Mouse (Mus musculus): ENCODE data around the gene Pou2f2. TPM values are rescaled to one million over a fixed set of nuclear protein-coding genes. Genes with fewer than 3 reads are reported as not detected.

Pou2f2 gene
- total RNA-seq (2022) = 10 to 100 TPM; 10.5 to 13.2 (median 11.9) TPM

DNA sequence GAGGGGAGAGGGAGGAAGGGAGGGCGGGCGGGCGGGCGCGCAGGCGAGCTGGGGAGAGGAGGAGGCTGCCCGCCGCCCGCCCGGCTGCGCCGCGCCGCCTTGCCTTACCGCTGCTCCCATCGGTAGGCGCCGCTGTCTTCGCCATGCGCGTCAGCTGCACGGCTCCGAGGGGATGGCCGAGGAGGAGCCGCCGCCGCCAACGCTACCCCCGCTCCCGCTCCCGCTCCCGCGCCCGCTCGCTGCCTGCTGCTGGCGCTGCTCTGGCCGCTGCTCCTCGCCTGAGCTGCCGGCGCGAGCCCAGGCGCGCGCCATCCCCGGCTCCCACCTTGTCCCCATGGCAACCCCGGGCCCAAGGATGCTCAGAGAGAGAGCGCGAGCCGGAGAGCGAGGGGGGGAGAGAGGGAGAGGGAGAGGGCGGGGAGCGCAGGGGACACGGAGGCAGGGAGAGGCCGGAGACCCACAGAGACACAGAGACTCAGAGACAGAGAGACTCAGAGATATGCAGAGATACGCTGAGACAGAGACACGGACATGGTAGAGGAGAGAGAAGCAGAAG is at the start of gene Pou2f2:
Pou2f2 (minus strand) TSS at position 121 of the 556 bp plus-strand sequence.
- peak; percentile 70 to 86 for DNase-seq (ENCODE audit: low spot score in 2 of 2)

DNA sequence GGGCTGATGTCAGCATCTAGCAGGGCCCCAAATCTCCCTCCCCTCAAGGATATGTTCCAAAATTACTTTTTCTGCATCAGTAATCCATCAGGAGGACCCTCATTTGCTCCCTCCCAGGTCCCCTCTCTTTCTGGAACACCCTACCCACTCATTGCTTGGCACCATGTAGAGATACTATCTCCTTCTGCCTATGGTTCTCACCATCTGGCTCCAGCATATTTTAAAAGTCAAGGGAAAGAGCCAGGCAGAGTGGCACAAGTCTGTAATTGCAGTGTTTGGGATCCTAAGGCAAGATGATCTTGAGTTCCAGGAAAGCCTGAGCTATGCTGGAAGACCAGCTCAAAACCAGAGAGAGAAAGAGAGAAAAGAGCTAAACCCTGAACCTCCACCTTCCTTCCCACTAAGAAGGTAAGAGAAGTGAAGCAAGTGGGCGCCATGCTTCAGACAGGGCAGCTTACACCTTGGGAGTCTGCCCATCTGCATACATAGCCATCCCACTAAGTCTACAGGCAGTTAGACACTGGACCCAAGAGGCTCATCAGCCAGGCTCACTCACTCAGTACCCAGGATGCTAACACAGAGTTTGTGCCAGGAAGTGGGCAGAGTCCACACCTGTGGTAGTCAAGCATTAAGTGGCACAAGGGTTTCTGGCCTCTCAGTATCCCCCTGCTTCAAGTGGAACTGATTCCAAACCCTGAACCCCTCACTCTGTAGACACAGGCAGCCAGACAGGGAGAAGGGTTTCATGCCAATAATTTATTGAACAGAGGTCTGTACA is 48.2 kb upstream of the Pou2f2 start:
- no peak for DNase-seq (ENCODE audit: low spot score in 2 of 2)

DNA sequence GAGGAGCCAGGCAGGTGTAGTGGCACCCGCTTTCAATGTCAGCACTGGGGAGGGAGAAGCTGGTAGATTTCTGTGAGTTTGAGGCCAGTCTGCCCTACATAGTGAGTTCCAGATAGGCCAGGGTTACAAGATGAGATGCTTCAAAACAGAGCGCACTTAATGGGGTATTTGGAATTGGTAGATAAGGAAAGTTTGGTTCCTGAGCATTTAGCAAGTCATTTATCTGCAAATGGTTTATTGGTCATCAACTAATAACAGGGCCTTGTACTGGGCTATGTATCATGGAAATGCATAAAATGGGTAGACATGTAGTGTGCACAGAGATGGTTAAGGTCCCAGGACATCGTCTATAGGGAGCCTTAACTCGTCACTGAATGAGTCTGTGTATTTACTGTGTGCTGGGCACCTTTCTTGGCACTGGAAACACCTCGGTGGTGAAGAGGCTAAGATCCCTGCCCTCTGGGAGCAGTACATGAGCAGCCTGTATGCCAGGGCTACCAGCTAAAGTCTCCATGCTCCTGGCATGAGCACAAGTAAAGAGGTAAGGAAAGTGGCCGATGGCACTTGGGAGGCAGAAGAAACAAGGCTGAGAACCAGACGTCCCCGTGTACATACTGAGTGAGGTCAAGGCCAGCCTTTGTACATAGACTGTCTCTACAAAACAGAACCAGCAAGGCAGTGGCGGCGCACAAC is 42.9 kb upstream of the Pou2f2 start:
- DNase-seq (ENCODE audit: low spot score in 2 of 2) = no peak

DNA sequence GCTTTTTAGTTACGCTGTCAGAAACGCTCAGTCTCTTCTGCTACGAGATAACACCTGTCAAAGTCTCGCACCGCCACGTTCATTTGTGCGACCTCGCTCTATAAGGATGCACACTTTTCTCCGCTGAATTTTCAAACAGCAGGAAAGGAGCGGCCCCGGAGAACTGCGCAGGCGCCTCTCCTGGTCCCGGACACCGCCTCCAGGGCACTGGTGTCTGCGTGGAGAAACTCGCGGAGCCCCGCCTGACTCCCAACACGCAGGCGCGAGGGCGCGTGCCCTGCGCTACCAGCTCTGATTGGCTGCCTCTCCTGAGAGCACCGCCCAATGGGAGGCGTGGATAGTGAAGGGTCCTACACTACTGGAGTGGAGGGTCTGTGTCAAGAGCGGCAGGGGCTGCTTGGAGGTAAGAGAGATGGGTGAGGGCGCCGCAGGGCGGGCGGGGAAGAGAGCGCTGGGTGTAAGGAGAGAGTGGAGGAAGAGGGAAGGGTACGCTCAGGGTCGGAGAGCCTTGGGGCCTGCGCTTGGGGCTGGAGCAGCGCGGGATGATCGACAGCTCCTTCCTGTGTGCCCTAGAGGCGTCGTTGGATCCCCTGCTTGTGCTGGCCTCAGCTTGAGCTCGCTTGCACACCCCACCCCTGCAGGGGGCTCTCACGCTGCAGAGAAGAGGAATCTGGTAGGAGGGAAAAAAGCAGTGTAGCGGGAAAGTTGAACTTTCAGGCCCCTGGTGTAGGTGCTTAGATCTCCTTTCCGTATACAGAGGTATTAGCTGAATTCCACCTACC is 41.8 kb upstream of the Pou2f2 start, which contains the start of gene Zfp526:
Zfp526 (plus strand) TSS at position 324 of the 782 bp plus-strand sequence.
- DNase-seq (ENCODE audit: low spot score in 2 of 2) = peak; percentile 89 to 97

GRCm38 (mm10) chr7:25220457-25221101 is 41.1 kb upstream of the Pou2f2 start, which contains the start of gene Dedd2:
Dedd2 (minus strand) TSS chr7:25220615.
- no peak for DNase-seq (ENCODE audit: low spot score in 2 of 2)

DNA sequence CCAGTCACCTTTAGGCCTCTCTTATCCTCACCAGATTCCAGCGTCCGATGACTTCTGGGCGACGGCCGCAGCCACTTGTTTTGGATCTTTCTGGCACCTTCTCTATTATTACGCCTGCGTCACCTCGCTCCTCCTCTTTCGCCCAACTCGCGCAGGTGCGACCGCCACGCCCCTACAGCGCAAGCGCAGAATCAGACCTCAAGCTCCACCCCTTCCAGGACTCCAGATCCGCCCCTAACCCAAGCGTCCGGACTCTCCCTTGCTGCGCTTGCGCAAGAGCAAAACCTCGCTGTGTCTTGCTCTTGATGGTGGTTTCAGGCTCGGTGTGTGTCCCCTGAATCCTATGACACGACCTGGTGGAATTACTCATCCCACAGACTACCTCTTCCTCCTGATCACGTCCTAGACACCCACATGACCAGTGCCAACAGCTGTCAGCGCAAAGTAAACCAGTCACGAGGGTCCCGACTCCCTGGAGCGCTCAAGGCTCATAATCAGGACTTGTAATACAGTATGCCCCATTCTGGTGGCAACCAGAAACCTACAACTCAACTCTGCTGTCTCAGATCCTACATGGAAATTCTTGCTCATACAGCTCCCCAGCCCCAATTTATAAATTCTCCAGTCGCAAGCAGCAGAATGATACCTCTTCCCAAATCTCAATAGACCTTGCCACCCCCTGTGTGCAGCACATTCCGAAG is 40.4 kb upstream of the Pou2f2 start:
- DNase-seq (ENCODE audit: low spot score in 2 of 2) = peak; percentile 88 to 94

GRCm38 (mm10) chr7:25219416-25219750 is 39.9 kb upstream of the Pou2f2 start:
- DNase-seq (ENCODE audit: low spot score in 2 of 2) = no peak

DNA sequence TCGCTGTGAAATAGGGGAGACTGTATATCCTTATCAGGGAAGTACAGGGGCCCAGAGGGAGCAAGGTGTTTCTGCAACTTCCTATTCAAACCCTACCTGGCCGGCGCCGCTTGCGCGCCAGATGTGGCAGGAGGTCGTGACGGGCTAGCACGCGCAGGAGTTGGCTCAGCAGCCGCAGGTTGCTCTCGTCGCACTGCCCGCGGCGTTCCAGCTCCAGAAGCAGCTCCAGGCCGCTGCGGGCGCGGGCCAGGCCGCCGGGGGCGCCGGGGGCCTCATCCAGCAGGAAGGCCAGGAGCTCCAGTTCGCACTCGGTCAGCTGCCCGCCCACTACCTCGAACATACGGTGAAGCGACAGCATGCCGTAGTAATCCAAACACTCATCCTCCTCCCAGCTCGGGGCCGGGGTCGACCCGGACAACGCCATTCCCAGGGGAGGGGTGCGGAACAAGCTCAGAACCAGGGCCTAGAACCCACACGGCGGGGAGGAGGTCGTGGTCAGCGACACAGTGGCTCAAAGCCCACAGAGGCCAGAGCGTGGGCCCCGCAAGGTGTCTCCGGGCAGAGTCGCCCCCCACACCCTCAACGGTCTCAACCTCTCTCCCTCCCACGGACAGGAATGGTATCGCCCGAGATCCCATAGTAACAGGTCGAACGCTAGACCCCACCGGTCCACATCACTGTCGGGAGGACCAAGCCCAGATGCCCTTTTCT is 39.3 kb upstream of the Pou2f2 start:
- DNase-seq (ENCODE audit: low spot score in 2 of 2) = peak in 1 of 2 experiments; percentile 25

DNA sequence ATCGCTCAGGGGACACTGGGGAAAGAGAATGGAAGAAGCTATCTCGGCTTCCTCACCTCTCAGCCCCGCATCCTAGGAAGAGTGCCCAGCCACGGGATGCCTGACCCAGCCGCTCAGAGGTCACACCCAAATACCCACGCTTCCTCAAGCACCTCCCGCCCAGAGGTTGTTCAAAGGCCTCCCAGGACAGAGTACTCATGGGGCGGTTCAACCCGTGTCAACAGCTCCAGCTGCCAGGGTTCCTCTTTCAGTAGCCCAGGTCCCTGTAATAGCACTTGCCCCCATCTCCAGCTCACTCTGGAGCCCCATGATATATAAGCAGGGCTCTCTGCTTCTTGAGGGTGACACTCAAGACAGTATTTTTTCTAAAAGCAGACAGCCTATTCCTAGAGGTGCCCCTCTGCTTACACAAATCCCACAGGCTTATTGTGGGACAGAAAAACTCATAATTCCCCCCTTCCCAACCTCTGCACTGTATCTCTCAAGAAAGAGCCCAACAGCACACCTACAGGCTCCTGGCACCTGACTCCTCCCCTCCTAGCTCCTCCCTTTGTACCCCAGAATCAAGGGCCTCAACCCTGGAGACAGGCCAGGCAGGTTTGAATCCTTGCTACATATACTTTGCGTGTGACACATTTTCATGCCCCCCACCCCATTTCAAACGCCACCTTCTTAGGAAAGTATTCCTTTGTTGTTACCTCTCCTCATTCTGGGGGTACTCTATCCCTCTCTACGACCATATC is 38.3 kb upstream of the Pou2f2 start:
- no peak for DNase-seq (ENCODE audit: low spot score in 2 of 2)

GRCm38 (mm10) chr7:25214172-25214571 is 34.6 kb upstream of the Pou2f2 start:
- DNase-seq (ENCODE audit: low spot score in 2 of 2) = no peak

DNA sequence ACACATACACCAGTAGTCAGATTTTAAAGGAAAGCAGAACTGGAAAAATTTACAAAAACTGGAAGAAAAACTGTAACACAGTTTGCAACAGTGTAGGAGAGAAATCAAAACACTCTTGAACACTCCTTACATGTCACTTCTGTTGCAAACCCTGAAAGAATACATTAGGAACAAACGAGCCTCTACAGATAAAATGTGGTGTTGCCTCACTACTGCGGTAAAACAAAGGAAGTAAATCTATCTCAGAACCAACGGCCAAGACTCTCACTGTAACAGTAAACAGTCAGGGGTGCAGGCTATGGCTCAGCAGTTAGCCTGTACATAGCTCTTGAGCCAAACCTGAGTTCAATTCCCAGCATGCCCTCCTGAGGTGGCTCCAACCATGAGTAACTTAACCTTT is 33.6 kb upstream of the Pou2f2 start:
- DNase-seq (ENCODE audit: low spot score in 2 of 2) = no peak

DNA sequence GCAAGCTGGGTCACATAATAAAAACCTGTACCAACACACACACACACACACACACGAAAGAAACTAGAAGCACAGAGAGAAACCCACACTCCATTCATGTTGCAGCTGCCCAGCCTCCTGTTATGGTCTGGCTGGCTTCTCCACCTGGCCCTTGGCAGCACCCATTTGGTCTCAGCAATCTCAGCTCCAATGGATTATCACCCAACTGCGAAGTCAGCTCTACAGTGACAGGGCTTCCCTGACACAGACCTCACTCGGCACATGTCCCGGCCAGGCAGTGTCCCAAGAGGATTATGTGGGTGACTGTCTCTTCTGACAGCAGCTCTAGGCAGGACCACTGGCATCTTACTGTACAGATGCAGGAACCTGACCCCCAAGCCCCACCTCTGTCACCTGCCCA is 31.0 kb upstream of the Pou2f2 start:
- no peak for DNase-seq (ENCODE audit: low spot score in 2 of 2)

GRCm38 (mm10) chr7:25209161-25209622 is 29.7 kb upstream of the Pou2f2 start:
- no peak for DNase-seq (ENCODE audit: low spot score in 2 of 2)

GRCm38 (mm10) chr7:25206094-25206830 is 26.7 kb upstream of the Pou2f2 start:
- DNase-seq (ENCODE audit: low spot score in 2 of 2) = no peak

GRCm38 (mm10) chr7:25205355-25206093 is 26.0 kb upstream of the Pou2f2 start:
- no peak for DNase-seq (ENCODE audit: low spot score in 2 of 2)

- DNase-seq (ENCODE audit: low spot score in 2 of 2) = no peak
Measured at GRCm38 (mm10) chr7:25203624-25204023, 24.1 kb upstream of the Pou2f2 start.

DNA sequence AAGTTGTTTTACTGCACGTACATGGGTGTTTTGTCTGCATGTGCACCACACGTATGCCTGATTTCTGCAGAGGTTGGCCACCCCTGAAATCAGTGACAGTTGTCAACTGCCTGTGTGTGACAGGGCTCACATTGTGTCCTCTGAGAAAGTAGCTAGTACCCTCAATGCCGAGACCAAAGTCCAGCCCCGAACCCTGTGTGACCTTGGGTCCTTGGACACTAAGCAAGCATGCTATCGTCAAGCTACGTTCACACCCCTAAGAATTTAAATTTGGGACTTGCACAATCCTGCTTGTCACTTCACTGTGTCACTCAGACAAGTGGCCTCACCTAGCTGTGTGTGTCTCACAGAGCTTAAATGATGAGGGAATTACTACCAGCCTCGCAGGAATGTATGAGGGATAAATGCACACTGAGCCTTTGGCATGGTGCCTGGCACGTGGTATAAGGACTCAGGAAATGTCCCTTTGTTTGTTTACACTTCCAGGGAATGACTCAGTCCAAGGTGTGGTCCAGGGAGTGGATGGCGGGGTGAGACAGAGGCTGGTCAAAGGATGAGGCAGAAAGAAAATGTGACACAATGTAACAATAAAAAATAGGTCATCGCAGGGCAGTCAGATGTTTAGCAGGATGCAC is 18.0 kb upstream of the Pou2f2 start:
- DNase-seq (ENCODE audit: low spot score in 2 of 2) = no peak
